Comparison of ENCODE assay signal across 13 mouse cellular contexts in genomic region chr4:111597986-111598385, GRCm38 (mm10).
DNase-seq lines count a peak whose midpoint lies in the region; ATAC-seq and TF ChIP-seq lines count a peak whose summit lies in the region.
"Had no signal": no experiment of that assay in that cellular context is flagged by ENCODE, and none has a peak within 500 bp of the region (broad histone marks: within the 10 kb centered on the region; RNA-seq: fewer than 3 reads in every experiment).

No protein-coding gene starts in this region.

- no peak for TF ChIP-seq POLR2A in lung, adult 2 months (IDR thresholded peaks at IDR 0.05; ENCODE audit: borderline replicate concordance, extremely low read depth, low read depth, low read length)

- no peak overlapping the region for H3K4me3 ChIP-seq in lung, embryonic 14.5 days (ENCODE audit: low read depth, low read length)
- H3K4me3 ChIP-seq in lung, adult 2 months (replicated peaks; ENCODE audit: extremely low read depth, low read depth, low read length): no peak overlapping the region
- H3K4me3 ChIP-seq: heart, embryonic 12.5 days; liver, embryonic 13.5 days had no signal

- DNase-seq in frontal cortex, postnatal 14 days (ENCODE audit: low spot score in 2 of 2): no peak
- peak; percentile 6 for DNase-seq in lung, embryonic 14.5 days
- DNase-seq in lung, adult 2 months: no peak
- DNase-seq in adrenal gland, adult 2 months: peak; percentile 81
- peak; percentile 5 for DNase-seq in lung, postnatal 14 days
- no peak for DNase-seq in spleen, adult 12 weeks (ENCODE audit: low spot score)
- DNase-seq in cerebellum, adult 9-11 months: no peak
- DNase-seq: embryo, embryonic 11 days; liver, embryonic 13.5 days; thymus, postnatal 4 days had no signal

- TF ChIP-seq CTCF in lung, embryonic 14.5 days (IDR thresholded peaks at IDR 0.05; ENCODE audit: low read depth): no peak
- no peak for TF ChIP-seq CTCF in lung, adult 2 months (IDR thresholded peaks at IDR 0.05; ENCODE audit: insufficient read depth, low read length)

- H3K27me3 ChIP-seq in lung, embryonic 14.5 days (ENCODE audit: insufficient read depth, low read length): no peaks in the 10 kb centered on the region
- H3K27me3 ChIP-seq: heart, embryonic 12.5 days; liver, embryonic 13.5 days had no signal

- H3K27ac ChIP-seq in lung, embryonic 14.5 days (ENCODE audit: low read depth): no peak overlapping the region
- H3K27ac ChIP-seq: liver, embryonic 13.5 days had no signal

- no peaks in the 10 kb centered on the region for H3K4me1 ChIP-seq in lung, embryonic 14.5 days (ENCODE audit: insufficient read depth)
- peaks cover 5% of the 10 kb centered on the region for H3K4me1 ChIP-seq in lung, adult 2 months (ENCODE audit: control insufficient read depth, insufficient read depth, low read length)
- H3K4me1 ChIP-seq: liver, embryonic 13.5 days had no signal

- no peaks in the 10 kb centered on the region for H3K9me3 ChIP-seq in lung, embryonic 14.5 days (ENCODE audit: low read depth, low read length)
- H3K9me3 ChIP-seq: heart, embryonic 12.5 days; liver, embryonic 13.5 days had no signal

- no peak overlapping the region for H3K9ac ChIP-seq in lung, embryonic 14.5 days
- H3K9ac ChIP-seq: forebrain, postnatal 0 days; heart, embryonic 12.5 days; liver, embryonic 13.5 days had no signal

- 43% methylated on average over 1 of the region's 1 CpGs for WGBS in lung, embryonic 14.5 days
- 43% methylated on average over 1 of the region's 1 CpGs for WGBS in lung, adult 2 months

- ATAC-seq in frontal cortex, adult (ENCODE audit: low TSS enrichment): peak; percentile 83
- ATAC-seq in lung, embryonic 14.5 days (ENCODE audit: insufficient read depth): no peak

- no peaks in the 10 kb centered on the region for H3K36me3 ChIP-seq in lung, embryonic 14.5 days (ENCODE audit: insufficient read depth)
- H3K36me3 ChIP-seq: heart, embryonic 12.5 days; liver, embryonic 13.5 days had no signal

- H3K4me2 ChIP-seq in lung, embryonic 14.5 days: no peak overlapping the region
- H3K4me2 ChIP-seq: heart, embryonic 12.5 days; liver, embryonic 13.5 days had no signal

Comparison
In these comparisons a context has a peak if more than half of its experiments do, and no peak if none do; other contexts are left out.
1. DNase-seq: peak in lung, embryonic 14.5 days (single experiment), adrenal gland, adult 2 months (single experiment) and lung, postnatal 14 days (single experiment); none in frontal cortex, postnatal 14 days (0 of 2), lung, adult 2 months (single experiment), spleen, adult 12 weeks (single experiment) and cerebellum, adult 9-11 months (single experiment).